Mouse (Mus musculus) cortical plate, adult 2 months (tissue): ENCODE data around the gene Emilin2.

Experiments
- CTCF ChIP-seq: fragments of 200-500 bp; IDR thresholded peaks from 2 replicates; pipeline ENCODE4 v1.5.1; 2011; ENCODE audit warnings: mild to moderate bottlenecking, control low read depth, low read length; ENCODE audit not compliant: insufficient read depth; ENCODE audit errors: extremely low read depth
- POLR2A ChIP-seq: fragments of 200-500 bp; IDR thresholded peaks from 2 replicates; pipeline ENCODE4 v1.6.1; 2011; ENCODE audit warnings: mild to moderate bottlenecking, low read length, control low read depth; ENCODE audit not compliant: insufficient read depth; ENCODE audit errors: extremely low read depth

DNA sequence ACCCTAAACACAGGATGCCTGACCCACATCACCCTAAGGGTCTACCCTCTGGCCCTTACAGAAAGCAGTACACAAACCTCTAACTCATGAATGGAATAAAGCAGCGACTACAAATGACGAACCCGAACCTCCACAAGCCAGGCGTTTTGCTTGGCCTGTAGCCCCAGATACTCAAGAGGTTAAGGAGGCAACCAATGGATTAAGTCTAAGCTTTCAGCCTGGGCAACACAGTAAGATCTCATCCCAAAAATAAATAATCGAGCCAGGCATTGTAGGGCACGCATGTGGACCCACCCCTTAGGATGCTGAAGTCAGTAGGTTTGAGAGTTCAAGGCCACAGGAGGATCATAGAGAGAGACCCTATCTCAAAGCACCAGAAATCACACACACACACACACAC, 5.7 kb downstream of the Emilin2 start:
- TF ChIP-seq CTCF = no peak
- no peak for TF ChIP-seq POLR2A
